Mouse (Mus musculus): Measurements from ENCODE around the gene Gm16427. TPM values are rescaled to one million over a fixed set of nuclear protein-coding genes. Genes with fewer than 3 reads are reported as not detected.
"Not testable (repeated sequence)": the region's sequence is repeated elsewhere in the genome, so short reads cannot be mapped to it uniquely, and the experiment has no call there.

Gm16427 gene
- not detected in 2 replicates for polyA plus RNA-seq (2016; fragmentation: Nextera tagmentation; extraction: Ambion mirVana)

DNA sequence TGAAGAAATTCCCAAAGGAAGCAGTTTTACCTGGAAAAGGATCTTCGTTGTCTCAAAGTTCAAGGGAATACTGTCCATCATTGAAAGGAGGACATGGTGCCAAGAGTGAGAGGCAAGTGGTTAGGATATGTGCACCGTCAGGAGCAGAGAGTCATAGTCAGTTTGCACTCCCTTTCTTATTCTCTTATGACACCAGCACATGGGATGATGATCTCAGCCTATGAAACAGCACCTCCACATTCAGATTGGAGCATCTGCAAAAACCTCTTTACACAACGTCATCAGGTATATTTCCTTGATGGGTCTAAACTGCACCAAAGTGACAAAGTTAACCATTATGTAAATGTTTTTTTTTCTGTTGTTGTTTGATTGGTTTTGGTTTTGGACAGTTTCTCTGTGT is at the start of gene Gm16427:
Gm16427 (minus strand) TSS at position 101 of the 400 bp plus-strand sequence.
- H3K36me3 ChIP-seq; H3K9ac ChIP-seq (replicated peaks); H3K27ac ChIP-seq; H3K27me3 ChIP-seq; H3K4me1 ChIP-seq (replicated peaks); H3K4me3 ChIP-seq (replicated peaks); H3K4me2 ChIP-seq; H3K9me3 ChIP-seq; ATAC-seq (ENCODE audit: insufficient number of reproducible peaks, insufficient read depth, low FRiP score, low TSS enrichment, low read depth): not testable (repeated sequence)
- 77% methylated on average over 2 of the region's 3 CpGs for WGBS

Other genes with a start within 250 kb of the Gm16427 start
- not detected in 2 replicates for gene C87414, start 131.4 kb upstream of the Gm16427 start, polyA plus RNA-seq (2016; fragmentation: Nextera tagmentation; extraction: Ambion mirVana)

Data from limb, embryonic 12.5 days (tissue).